Mouse (Mus musculus) hindbrain, embryonic 13.5 days (tissue): ENCODE measurements around the gene Ebf1. TPM values are rescaled to one million over a fixed set of nuclear protein-coding genes. Genes with fewer than 3 reads are reported as not detected.

ENCODE experiments used
- ATAC-seq: fragments of 200-750 bp; cut with Nextera tagmentation; 2 replicates; pipeline ENCODE4 v1.8.0; 2017; ENCODE audit warnings: moderate TSS enrichment; ENCODE audit not compliant: low FRiP score
- H3K27ac ChIP-seq: fragments of 300-500 bp; sonication (generic); 2 replicates; pipeline ENCODE4 v1.5.1; 2015; ENCODE audit warnings: inconsistent platforms, mild to moderate bottlenecking, moderate library complexity
- H3K27me3 ChIP-seq: fragments of 300-500 bp; sonication (generic); 2 replicates; pipeline ENCODE4 v1.6.1; 2015; ENCODE audit warnings: mild to moderate bottlenecking, inconsistent platforms
- H3K36me3 ChIP-seq: fragments of 300-500 bp; sonication (generic); 2 replicates; pipeline ENCODE4 v1.6.1; 2015; ENCODE audit warnings: mild to moderate bottlenecking, inconsistent platforms
- H3K4me1 ChIP-seq: fragments of 300-500 bp; sonication (generic); replicated peaks from 2 replicates; pipeline ENCODE4 v1.6.1; 2015; ENCODE audit warnings: inconsistent platforms
- H3K4me2 ChIP-seq: fragments of 300-500 bp; sonication (generic); 2 replicates; pipeline ENCODE4 v1.6.1; 2015; ENCODE audit warnings: inconsistent platforms, mild to moderate bottlenecking, moderate library complexity
- H3K4me3 ChIP-seq: fragments of 300-500 bp; sonication (generic); 2 replicates; pipeline ENCODE4 v1.5.1; 2015; ENCODE audit warnings: mild to moderate bottlenecking, inconsistent platforms
- H3K9ac ChIP-seq: fragments of 300-500 bp; sonication (generic); 2 replicates; pipeline ENCODE4 v1.6.1; 2015; ENCODE audit warnings: mild to moderate bottlenecking, inconsistent platforms
- H3K9me3 ChIP-seq: fragments of 300-500 bp; sonication (generic); 2 replicates; pipeline ENCODE4 v1.6.1; 2016; ENCODE audit warnings: inconsistent platforms
- WGBS: fragments of 180-500 bp; shearing (Covaris S2); methylation state at CpG from one replicate; pipeline ENCODE4 v1.1.7; 2015; 5-methylcytosine and 5-hydroxymethylcytosine counted together
- polyA plus RNA-seq: library from polyadenylated mRNA; unstranded; fragments of >200 nt; fragmentation: Nextera tagmentation; extraction: Ambion mirVana; gene quantifications from 2 replicates; pipeline ENCODE4 v1.2.1, GENCODE M21; 2015

Ebf1 gene
- polyA plus RNA-seq, 1 experiment from 2014 or later: 159 TPM

DNA sequence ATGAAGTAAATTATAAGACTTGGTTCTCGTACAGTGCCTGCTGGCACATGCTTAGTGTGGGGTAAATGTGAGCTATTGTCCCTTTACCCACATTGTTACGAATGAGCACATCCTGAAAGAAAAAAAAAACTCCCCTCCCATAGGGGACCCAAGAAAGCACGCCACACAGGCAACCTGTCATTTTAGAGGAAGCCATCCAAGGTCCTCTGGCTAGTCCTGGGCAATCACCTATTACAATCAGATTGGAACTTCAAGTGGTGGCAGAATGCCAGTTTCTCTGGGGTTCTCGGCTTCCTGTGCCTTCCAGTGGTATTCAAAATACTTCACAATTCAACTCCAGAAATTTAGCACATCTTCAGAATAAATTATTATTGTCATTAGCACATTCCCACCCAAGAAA lies 98.7 kb downstream of the Ebf1 start:
- Histone ChIP-seq H3K4me3 (no peak overlapping the region), H3K9me3 (no peaks in the 10 kb centered on the region), H3K4me2 (no peak overlapping the region), H3K9ac (no peak overlapping the region), H3K27me3 (no peaks in the 10 kb centered on the region), H3K27ac (no peak overlapping the region), H3K36me3 (no peaks in the 10 kb centered on the region), H3K4me1 (peaks cover 16% of the 10 kb centered on the region)
- 50% methylated on average over 4 of the region's 4 CpGs for WGBS
- no peak for ATAC-seq

- 39% methylated on average over 6 of the region's 6 CpGs for WGBS
- Histone ChIP-seq H3K27me3 (no peaks in the 10 kb centered on the region), H3K4me2 (no peak overlapping the region), H3K36me3 (no peaks in the 10 kb centered on the region), H3K4me3 (no peak overlapping the region), H3K9ac (no peak overlapping the region), H3K9me3 (no peaks in the 10 kb centered on the region), H3K27ac (no peak overlapping the region), H3K4me1 (peaks cover 16% of the 10 kb centered on the region)
- no peak for ATAC-seq
These were observed 99.8 kb downstream of the Ebf1 start for GRCm38 (mm10) chr11:44716928-44717327.

DNA sequence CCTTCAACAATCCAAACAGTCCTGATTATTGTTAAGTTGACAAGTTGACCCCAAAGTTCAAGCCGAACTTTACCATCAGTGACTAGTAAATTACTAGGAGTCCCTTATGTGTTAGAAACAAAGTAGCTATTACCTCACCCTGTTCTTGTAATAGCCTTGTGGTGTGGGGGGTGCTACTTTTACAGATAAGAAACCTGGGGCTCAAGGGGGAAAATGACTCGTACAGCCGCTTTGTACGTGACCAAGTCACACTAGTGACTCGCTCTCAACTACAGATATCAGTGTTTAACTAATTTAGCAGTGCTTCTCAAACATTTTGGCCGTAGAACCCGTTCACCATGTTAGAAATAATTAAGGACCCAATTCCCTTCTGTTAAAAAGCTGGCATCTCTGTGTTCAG lies 100.5 kb downstream of the Ebf1 start:
- Histone ChIP-seq H3K4me2 (no peak overlapping the region), H3K4me1 (peaks cover 16% of the 10 kb centered on the region), H3K9me3 (no peaks in the 10 kb centered on the region), H3K4me3 (no peak overlapping the region), H3K9ac (no peak overlapping the region), H3K27me3 (no peaks in the 10 kb centered on the region), H3K27ac (no peak overlapping the region), H3K36me3 (no peaks in the 10 kb centered on the region)
- WGBS: 79% methylated on average over 7 of the region's 7 CpGs
- ATAC-seq: no peak

- H3K27ac ChIP-seq: no peak overlapping the region
- H3K4me3 ChIP-seq: no peak overlapping the region
- H3K9me3 ChIP-seq: no peaks in the 10 kb centered on the region
- WGBS: 88% methylated on average over 4 of the region's 4 CpGs
- no peak overlapping the region for H3K9ac ChIP-seq
- no peak overlapping the region for H3K4me2 ChIP-seq
- no peaks in the 10 kb centered on the region for H3K36me3 ChIP-seq
- no peak for ATAC-seq
- no peaks in the 10 kb centered on the region; the same call in 1 of the 2 replicates for H3K4me1 ChIP-seq
- no peaks in the 10 kb centered on the region for H3K27me3 ChIP-seq
These were observed 104.9 kb downstream of the Ebf1 start for GRCm38 (mm10) chr11:44721976-44722375.

GRCm38 (mm10) chr11:44723950-44724502 lies 106.9 kb downstream of the Ebf1 start:
- H3K36me3 ChIP-seq: no peaks in the 10 kb centered on the region
- H3K4me3 ChIP-seq: no peak overlapping the region
- 88% methylated on average over 6 of the region's 6 CpGs for WGBS
- H3K4me2 ChIP-seq: no peak overlapping the region
- no peak for ATAC-seq
- H3K27ac ChIP-seq: no peak overlapping the region
- no peaks in the 10 kb centered on the region; the same call in 1 of the 2 replicates for H3K4me1 ChIP-seq
- no peak overlapping the region for H3K9ac ChIP-seq
- H3K27me3 ChIP-seq: no peaks in the 10 kb centered on the region
- no peaks in the 10 kb centered on the region for H3K9me3 ChIP-seq

GRCm38 (mm10) chr11:44725732-44726131 lies 108.6 kb downstream of the Ebf1 start:
- no peaks in the 10 kb centered on the region for H3K9me3 ChIP-seq
- no peaks in the 10 kb centered on the region; the same call in 1 of the 2 replicates for H3K4me1 ChIP-seq
- H3K4me2 ChIP-seq: no peak overlapping the region
- H3K4me3 ChIP-seq: no peak overlapping the region
- no peaks in the 10 kb centered on the region for H3K36me3 ChIP-seq
- no peaks in the 10 kb centered on the region for H3K27me3 ChIP-seq
- no peak overlapping the region for H3K9ac ChIP-seq
- ATAC-seq: no peak
- WGBS: 87% methylated on average over 5 of the region's 5 CpGs
- H3K27ac ChIP-seq: no peak overlapping the region

DNA sequence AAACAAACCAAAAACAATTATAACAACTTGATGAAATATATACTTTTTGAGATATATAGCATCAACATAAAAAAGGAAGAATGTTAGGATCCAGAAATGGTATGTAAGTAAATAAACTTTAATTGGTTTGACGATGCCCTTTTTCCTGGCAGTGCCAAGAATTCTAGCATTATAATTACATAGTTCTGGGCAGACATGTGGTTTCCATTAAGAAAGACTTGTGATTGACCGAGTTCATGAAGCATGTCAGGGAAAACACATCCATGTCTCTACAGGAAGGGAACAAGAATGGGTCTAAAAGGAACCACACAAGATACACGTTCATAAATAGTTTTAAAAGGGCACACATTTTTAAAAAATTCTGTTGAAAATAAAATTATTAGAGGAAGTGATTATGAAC lies 110.3 kb downstream of the Ebf1 start:
- no peak for ATAC-seq
- Histone ChIP-seq H3K4me1 (no peaks in the 10 kb centered on the region; the same call in 1 of the 2 replicates), H3K27ac (no peak overlapping the region), H3K36me3 (no peaks in the 10 kb centered on the region), H3K4me3 (no peak overlapping the region), H3K9ac (no peak overlapping the region), H3K27me3 (no peaks in the 10 kb centered on the region), H3K4me2 (no peak overlapping the region), H3K9me3 (no peaks in the 10 kb centered on the region)
- WGBS: 72% methylated on average over 3 of the region's 3 CpGs

- Histone ChIP-seq H3K9me3 (no peaks in the 10 kb centered on the region), H3K9ac (no peak overlapping the region), H3K4me1 (peaks cover 1% of the 10 kb centered on the region; the same call in 1 of the 2 replicates), H3K36me3 (no peaks in the 10 kb centered on the region), H3K4me2 (no peak overlapping the region), H3K4me3 (no peak overlapping the region), H3K27me3 (no peaks in the 10 kb centered on the region), H3K27ac (no peak overlapping the region)
- 77% methylated on average over 2 of the region's 2 CpGs for WGBS
- ATAC-seq: no peak
These were observed 110.7 kb downstream of the Ebf1 start for GRCm38 (mm10) chr11:44727821-44728220.

- ATAC-seq: no peak
- H3K9ac ChIP-seq: no peak overlapping the region
- no peak overlapping the region for H3K4me3 ChIP-seq
- no peak overlapping the region for H3K27ac ChIP-seq
- no peaks in the 10 kb centered on the region for H3K9me3 ChIP-seq
- H3K4me1 ChIP-seq: peaks cover 6% of the 10 kb centered on the region
- H3K27me3 ChIP-seq: no peaks in the 10 kb centered on the region
- WGBS: 93% methylated on average over 2 of the region's 2 CpGs
- H3K4me2 ChIP-seq: no peak overlapping the region
- no peaks in the 10 kb centered on the region for H3K36me3 ChIP-seq
These were observed 111.2 kb downstream of the Ebf1 start for GRCm38 (mm10) chr11:44728271-44728670.

- no peak overlapping the region for H3K4me2 ChIP-seq
- WGBS: 58% methylated on average over 4 of the region's 4 CpGs
- ATAC-seq: no peak
These were observed 112.8 kb downstream of the Ebf1 start for GRCm38 (mm10) chr11:44729931-44730330.

GRCm38 (mm10) chr11:44731763-44732162 lies 114.6 kb downstream of the Ebf1 start:
- H3K4me1 ChIP-seq: peaks cover 8% of the 10 kb centered on the region
- 78% methylated on average over 2 of the region's 2 CpGs for WGBS
- no peaks in the 10 kb centered on the region for H3K36me3 ChIP-seq
- no peak overlapping the region for H3K27ac ChIP-seq
- no peaks in the 10 kb centered on the region for H3K27me3 ChIP-seq
- H3K9me3 ChIP-seq: no peaks in the 10 kb centered on the region
- no peak overlapping the region for H3K9ac ChIP-seq
- no peak overlapping the region for H3K4me3 ChIP-seq
- no peak overlapping the region for H3K4me2 ChIP-seq
- ATAC-seq: no peak

More at GRCm38 (mm10) chr11:44729931-44730330, 112.8 kb downstream of the Ebf1 start:
- Histone ChIP-seq H3K36me3 (no peaks in the 10 kb centered on the region), H3K9ac (no peak overlapping the region), H3K4me3 (no peak overlapping the region), H3K27ac (no peak overlapping the region), H3K27me3 (no peaks in the 10 kb centered on the region), H3K9me3 (no peaks in the 10 kb centered on the region), H3K4me1 (peaks cover 8% of the 10 kb centered on the region)

DNA sequence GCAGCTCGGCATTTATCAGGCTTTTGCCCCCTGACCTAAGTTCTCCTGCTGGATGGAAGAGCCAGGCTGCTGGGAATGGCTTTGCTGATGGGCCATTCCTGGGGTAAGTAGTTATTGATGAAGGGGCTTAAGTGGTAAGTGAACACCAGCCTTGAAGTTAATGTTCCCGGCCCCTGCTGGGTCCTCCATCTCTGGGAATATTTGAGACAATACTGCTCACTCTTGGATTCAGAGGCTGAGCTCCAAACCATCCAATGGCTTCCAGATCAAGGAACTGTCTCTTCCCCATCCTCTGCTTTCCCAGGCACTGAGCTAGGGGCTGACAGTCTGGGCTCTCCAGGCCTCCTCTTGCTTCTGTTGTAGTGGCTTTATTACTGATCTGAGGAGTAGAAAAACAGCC lies 116.2 kb downstream of the Ebf1 start:
- H3K27me3 ChIP-seq: no peaks in the 10 kb centered on the region
- no peaks in the 10 kb centered on the region for H3K9me3 ChIP-seq
- no peak overlapping the region for H3K4me2 ChIP-seq
- H3K27ac ChIP-seq: peak overlapping the region; percentile 50; the same call in 1 of the 2 replicates
- H3K4me1 ChIP-seq: peaks cover 8% of the 10 kb centered on the region; the same call in 1 of the 2 replicates
- H3K4me3 ChIP-seq: no peak overlapping the region
- 34% methylated on average over 2 of the region's 2 CpGs for WGBS
- ATAC-seq: no peak
- no peak overlapping the region for H3K9ac ChIP-seq
- no peaks in the 10 kb centered on the region for H3K36me3 ChIP-seq

- Histone ChIP-seq H3K4me3 (no peak overlapping the region), H3K9ac (no peak overlapping the region), H3K27ac (no peak overlapping the region), H3K4me2 (no peak overlapping the region), H3K27me3 (no peaks in the 10 kb centered on the region), H3K9me3 (no peaks in the 10 kb centered on the region), H3K4me1 (peaks cover 35% of the 10 kb centered on the region), H3K36me3 (no peaks in the 10 kb centered on the region)
- no peak for ATAC-seq
- 88% methylated on average over 5 of the region's 5 CpGs for WGBS
These were observed 120.9 kb downstream of the Ebf1 start for GRCm38 (mm10) chr11:44738046-44738445.
